Mouse (Mus musculus) forebrain, embryonic 13.5 days (tissue): ENCODE measurements at regions not wholly inside any gene's neighbourhood (a gene's known extent, or its start where the extent isn't known, plus 50 kb on each side); places are given as distances from the start of the nearest gene placed in this dataset.

Experiments used
- ATAC-seq: fragments of 200-750 bp; cut with Nextera tagmentation; 2 replicates; pipeline ENCODE4 v1.8.0; 2017
- H3K27ac ChIP-seq: fragments of 300-500 bp; sonication (generic); 2 replicates; pipeline ENCODE4 v1.5.1; 2015; ENCODE audit warnings: inconsistent platforms, mild to moderate bottlenecking, moderate library complexity
- H3K27me3 ChIP-seq: fragments of 300-500 bp; sonication (generic); 2 replicates; pipeline ENCODE4 v1.6.1; 2015; ENCODE audit warnings: mild to moderate bottlenecking, inconsistent platforms
- H3K36me3 ChIP-seq: fragments of 300-500 bp; sonication (generic); 2 replicates; pipeline ENCODE4 v1.6.1; 2015; ENCODE audit warnings: mild to moderate bottlenecking, inconsistent platforms; ENCODE audit not compliant: poor library complexity, severe bottlenecking
- H3K4me1 ChIP-seq: fragments of 300-500 bp; sonication (generic); 2 replicates; pipeline ENCODE4 v1.6.1; 2015; ENCODE audit warnings: inconsistent platforms
- H3K4me2 ChIP-seq: fragments of 300-500 bp; sonication (generic); 2 replicates; pipeline ENCODE4 v1.6.1; 2015; ENCODE audit warnings: inconsistent platforms, mild to moderate bottlenecking, moderate library complexity
- H3K4me3 ChIP-seq: fragments of 300-500 bp; sonication (generic); 2 replicates; pipeline ENCODE4 v1.5.1; 2015; ENCODE audit warnings: mild to moderate bottlenecking, inconsistent platforms
- H3K9ac ChIP-seq: fragments of 300-500 bp; sonication (generic); 2 replicates; pipeline ENCODE4 v1.6.1; 2015; ENCODE audit warnings: mild to moderate bottlenecking, inconsistent platforms
- H3K9me3 ChIP-seq: fragments of 300-500 bp; sonication (generic); replicated peaks from 2 replicates; pipeline ENCODE4 v1.6.1; 2016; ENCODE audit warnings: inconsistent platforms
- WGBS: fragments of 180-500 bp; shearing (Covaris S2); methylation state at CpG from one replicate; pipeline ENCODE4 v1.1.7; 2015; 5-methylcytosine and 5-hydroxymethylcytosine counted together

GRCm38 (mm10) chr3:120217710-120218109 is 433.4 kb upstream of the Ptbp2 start:
- H3K9me3 ChIP-seq = no peaks in the 10 kb centered on the region
- H3K4me1 ChIP-seq = peaks cover 10% of the 10 kb centered on the region
- no peak overlapping the region for H3K4me2 ChIP-seq
- no peak for ATAC-seq
- no peaks in the 10 kb centered on the region for H3K27me3 ChIP-seq
- no peak overlapping the region for H3K9ac ChIP-seq
- H3K4me3 ChIP-seq = no peak overlapping the region
- no peaks in the 10 kb centered on the region for H3K36me3 ChIP-seq
- WGBS = 18% methylated on average over 3 of the region's 3 CpGs
- H3K27ac ChIP-seq = no peak overlapping the region

- H3K27ac ChIP-seq = no peak overlapping the region
- H3K27me3 ChIP-seq = no peaks in the 10 kb centered on the region
- no peaks in the 10 kb centered on the region for H3K36me3 ChIP-seq
- no peak overlapping the region for H3K4me3 ChIP-seq
- H3K4me2 ChIP-seq = peak overlapping the region; percentile 36; the same call in 1 of the 2 replicates
- H3K4me1 ChIP-seq = peaks cover 10% of the 10 kb centered on the region
- WGBS = 24% methylated on average over 12 of the region's 12 CpGs
- ATAC-seq = peak; percentile 63; the same call in 1 of the 2 replicates
- H3K9me3 ChIP-seq = no peaks in the 10 kb centered on the region
- no peak overlapping the region for H3K9ac ChIP-seq
These were observed 430.5 kb upstream of the Ptbp2 start for GRCm38 (mm10) chr3:120214616-120215250.

GRCm38 (mm10) chr3:120199403-120199802 is 415.1 kb upstream of the Ptbp2 start:
- Histone ChIP-seq H3K27me3 (no peaks in the 10 kb centered on the region), H3K27ac (no peak overlapping the region), H3K9ac (no peak overlapping the region), H3K9me3 (no peaks in the 10 kb centered on the region; the same call in 1 of the 2 replicates), H3K36me3 (no peaks in the 10 kb centered on the region), H3K4me3 (no peak overlapping the region), H3K4me1 (no peaks in the 10 kb centered on the region), H3K4me2 (no peak overlapping the region)
- no peak for ATAC-seq
- WGBS = 92% methylated on average over 2 of the region's 2 CpGs

DNA sequence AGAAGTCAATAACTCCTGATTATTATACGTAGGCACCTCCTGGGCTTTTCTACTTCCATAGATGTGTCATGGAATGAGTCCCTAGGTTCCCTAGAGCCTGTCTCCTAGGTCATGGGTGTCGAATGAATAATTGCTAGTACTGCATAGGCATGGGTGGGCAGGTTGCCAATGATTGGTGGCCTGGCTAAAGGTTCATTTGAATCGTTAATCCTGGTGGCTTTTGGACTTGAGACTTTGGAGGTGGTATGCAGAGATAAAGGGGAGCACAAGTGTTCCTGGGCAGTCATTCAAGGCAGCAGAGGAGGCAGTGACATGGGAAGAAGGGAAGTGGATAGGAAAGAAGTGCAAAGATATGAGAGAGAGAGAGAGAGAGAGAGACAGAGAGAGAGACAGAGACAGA is 410.2 kb upstream of the Ptbp2 start:
- no peak overlapping the region for H3K9ac ChIP-seq
- WGBS = 80% methylated on average over 3 of the region's 3 CpGs
- no peaks in the 10 kb centered on the region for H3K27me3 ChIP-seq
- H3K4me1 ChIP-seq = peaks cover 14% of the 10 kb centered on the region
- H3K36me3 ChIP-seq = no peaks in the 10 kb centered on the region
- no peaks in the 10 kb centered on the region; the same call in 1 of the 2 replicates for H3K9me3 ChIP-seq
- ATAC-seq = no peak
- no peak overlapping the region for H3K4me3 ChIP-seq
- no peak overlapping the region for H3K27ac ChIP-seq
- H3K4me2 ChIP-seq = no peak overlapping the region

DNA sequence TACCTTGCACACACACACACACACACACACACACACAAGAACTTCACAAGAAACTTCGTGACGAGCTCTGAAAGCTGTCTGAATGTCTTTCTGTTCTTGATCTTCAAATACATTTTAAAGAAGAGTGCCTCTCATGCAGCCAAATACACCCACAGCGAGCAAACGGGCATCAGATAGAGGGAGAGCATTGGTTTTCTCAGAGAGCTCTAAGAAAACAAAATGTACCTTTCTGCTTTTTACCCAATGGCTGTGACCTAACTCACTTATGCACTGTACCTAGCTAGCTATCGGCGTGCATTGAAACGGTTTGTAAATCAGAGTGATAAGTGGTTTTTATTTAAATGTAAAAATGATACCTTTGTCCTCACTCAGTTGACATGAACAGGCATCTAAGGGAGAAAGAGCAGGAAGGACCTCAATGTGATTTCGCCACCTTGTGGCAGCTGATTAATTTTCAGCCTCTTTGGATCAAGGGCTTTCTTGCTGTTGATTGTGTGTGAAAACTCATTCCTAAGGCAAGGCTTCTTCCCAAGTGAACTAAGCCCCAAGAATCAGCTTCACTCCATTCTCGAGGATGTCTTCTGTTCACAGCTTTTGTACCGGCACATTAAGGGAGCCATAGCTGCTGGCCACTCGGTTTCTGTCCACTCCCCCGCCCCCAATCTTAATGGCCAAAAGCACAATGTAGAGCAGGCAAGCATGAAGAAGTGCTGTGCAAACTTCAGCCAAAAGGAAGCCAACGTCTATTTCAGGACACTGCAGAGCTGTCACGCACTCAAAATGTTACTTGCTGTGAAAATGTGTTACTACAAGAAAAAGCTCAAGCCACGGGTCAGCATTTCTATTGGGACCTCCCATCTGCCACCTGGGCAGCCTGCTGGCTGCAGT is 408.4 kb upstream of the Ptbp2 start:
- Histone ChIP-seq H3K4me1 (peaks cover 14% of the 10 kb centered on the region), H3K4me2 (peak overlapping the region; percentile 22; the same call in 1 of the 2 replicates), H3K27me3 (no peaks in the 10 kb centered on the region), H3K27ac (no peak overlapping the region), H3K4me3 (no peak overlapping the region), H3K9ac (peak overlapping the region; percentile 30; the same call in 1 of the 2 replicates), H3K9me3 (no peaks in the 10 kb centered on the region), H3K36me3 (no peaks in the 10 kb centered on the region)
- ATAC-seq = peak; percentile 85
- WGBS = 29% methylated on average over 15 of the region's 15 CpGs

- H3K9me3 ChIP-seq = no peaks in the 10 kb centered on the region
- WGBS = 91% methylated on average over 1 of the region's 1 CpGs
- no peak overlapping the region for H3K27ac ChIP-seq
- no peaks in the 10 kb centered on the region for H3K36me3 ChIP-seq
- no peak overlapping the region for H3K4me2 ChIP-seq
- H3K4me3 ChIP-seq = no peak overlapping the region
- H3K4me1 ChIP-seq = peaks cover 14% of the 10 kb centered on the region
- no peak overlapping the region for H3K9ac ChIP-seq
- ATAC-seq = no peak
- H3K27me3 ChIP-seq = no peaks in the 10 kb centered on the region
These were observed 405.3 kb upstream of the Ptbp2 start for GRCm38 (mm10) chr3:120189606-120190005.

DNA sequence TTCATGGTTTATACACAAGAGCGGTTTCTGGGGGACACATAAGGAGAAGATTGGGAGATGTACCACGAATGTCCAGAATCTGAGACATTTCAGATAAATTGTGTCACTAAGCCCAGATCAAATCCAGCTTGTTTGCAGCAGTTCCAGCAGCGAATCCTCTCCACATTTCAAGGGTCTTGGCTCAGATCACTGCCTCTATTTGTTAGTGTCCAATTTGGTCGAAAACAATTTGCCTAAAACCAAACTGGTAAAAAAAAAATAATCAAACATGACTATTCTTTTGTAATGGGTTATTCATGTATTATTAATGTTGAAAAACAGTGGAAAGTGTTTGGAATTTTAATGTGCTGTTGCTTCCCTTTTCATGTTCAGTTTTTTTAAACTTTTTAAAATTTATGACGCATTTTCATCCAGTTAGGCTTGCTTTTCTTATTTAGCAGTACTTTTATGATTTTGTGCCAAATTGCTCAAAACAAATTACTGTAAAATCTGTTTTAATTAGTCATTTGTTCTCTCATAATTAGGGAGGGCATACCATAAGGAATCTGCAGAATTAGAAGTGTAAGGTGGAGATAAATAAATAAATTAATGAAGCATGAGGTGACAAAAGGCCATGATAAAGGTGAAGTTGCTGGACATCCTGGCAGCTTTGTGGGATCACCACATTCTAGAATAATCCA is 396.8 kb upstream of the Ptbp2 start:
- Histone ChIP-seq H3K4me3 (no peak overlapping the region), H3K27me3 (no peaks in the 10 kb centered on the region), H3K4me1 (no peaks in the 10 kb centered on the region), H3K9me3 (no peaks in the 10 kb centered on the region), H3K27ac (no peak overlapping the region), H3K4me2 (no peak overlapping the region), H3K9ac (no peak overlapping the region), H3K36me3 (no peaks in the 10 kb centered on the region)
- ATAC-seq = no peak
- WGBS = 54% methylated on average over 5 of the region's 5 CpGs

DNA sequence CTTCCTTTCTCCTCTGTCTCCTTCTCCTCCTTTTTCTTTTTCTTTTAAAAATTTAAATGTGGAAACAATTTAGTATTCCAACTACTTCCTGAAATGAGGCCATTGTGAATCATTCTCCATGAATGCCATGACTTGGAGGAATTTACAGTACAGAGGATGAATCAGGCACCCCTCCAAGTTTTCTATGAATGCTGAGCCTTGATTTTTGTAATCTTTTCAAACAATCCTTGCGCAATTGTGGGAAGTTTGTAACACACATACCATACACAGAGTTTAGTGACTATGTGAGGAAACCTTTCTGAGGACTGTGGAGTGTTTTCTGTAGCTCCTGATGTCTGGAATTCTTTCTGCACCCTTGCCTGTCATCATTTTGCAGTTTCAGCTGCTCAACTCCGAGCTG is 391.4 kb upstream of the Ptbp2 start:
- Histone ChIP-seq H3K36me3 (no peaks in the 10 kb centered on the region), H3K9ac (no peak overlapping the region), H3K4me1 (no peaks in the 10 kb centered on the region), H3K4me2 (no peak overlapping the region), H3K4me3 (no peak overlapping the region), H3K27ac (no peak overlapping the region), H3K27me3 (no peaks in the 10 kb centered on the region), H3K9me3 (no peaks in the 10 kb centered on the region)
- 57% methylated on average over 2 of the region's 2 CpGs for WGBS
- ATAC-seq = no peak
